Mouse (Mus musculus) gonadal fat pad, adult 2 months (tissue): ENCODE results near the gene Pcnx2. TPM values are rescaled to one million over a fixed set of nuclear protein-coding genes. Genes with fewer than 3 reads are reported as not detected.

ENCODE experiments used
- DNase-seq: peaks from one replicate; pipeline ENCODE4 v3.0.0-alpha.2; 2012; ENCODE audit warnings: low read depth
- polyA plus RNA-seq: library from polyadenylated mRNA; depleted of rRNA; stranded (reverse); fragments of >200 nt; gene quantifications from 2 replicates; pipeline ENCODE4 v1.2.3, GENCODE M21; 2012

Gene Pcnx2
- polyA plus RNA-seq, 1 experiment = 1.5 TPM

DNA sequence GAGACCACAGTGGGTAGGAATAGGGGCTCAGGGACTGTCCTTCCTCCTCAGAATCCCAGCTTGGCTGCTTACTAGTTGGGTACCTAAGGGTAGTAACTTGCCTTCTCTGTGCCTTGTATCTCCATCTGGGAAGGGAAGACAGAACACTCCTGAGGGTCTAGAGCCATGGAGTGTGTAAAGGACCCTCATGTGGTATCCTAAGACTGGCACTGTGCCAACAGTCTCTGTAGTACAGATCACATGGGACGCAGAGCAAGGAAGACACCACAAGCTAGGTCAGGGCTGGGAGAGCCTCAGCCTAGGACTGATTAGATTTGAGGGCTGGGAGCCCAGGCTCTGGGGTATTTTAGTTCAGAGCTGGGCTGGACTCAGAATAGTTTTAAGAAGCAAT is 141.0 kb downstream of the Pcnx2 start:
- DNase-seq = no peak

DNA sequence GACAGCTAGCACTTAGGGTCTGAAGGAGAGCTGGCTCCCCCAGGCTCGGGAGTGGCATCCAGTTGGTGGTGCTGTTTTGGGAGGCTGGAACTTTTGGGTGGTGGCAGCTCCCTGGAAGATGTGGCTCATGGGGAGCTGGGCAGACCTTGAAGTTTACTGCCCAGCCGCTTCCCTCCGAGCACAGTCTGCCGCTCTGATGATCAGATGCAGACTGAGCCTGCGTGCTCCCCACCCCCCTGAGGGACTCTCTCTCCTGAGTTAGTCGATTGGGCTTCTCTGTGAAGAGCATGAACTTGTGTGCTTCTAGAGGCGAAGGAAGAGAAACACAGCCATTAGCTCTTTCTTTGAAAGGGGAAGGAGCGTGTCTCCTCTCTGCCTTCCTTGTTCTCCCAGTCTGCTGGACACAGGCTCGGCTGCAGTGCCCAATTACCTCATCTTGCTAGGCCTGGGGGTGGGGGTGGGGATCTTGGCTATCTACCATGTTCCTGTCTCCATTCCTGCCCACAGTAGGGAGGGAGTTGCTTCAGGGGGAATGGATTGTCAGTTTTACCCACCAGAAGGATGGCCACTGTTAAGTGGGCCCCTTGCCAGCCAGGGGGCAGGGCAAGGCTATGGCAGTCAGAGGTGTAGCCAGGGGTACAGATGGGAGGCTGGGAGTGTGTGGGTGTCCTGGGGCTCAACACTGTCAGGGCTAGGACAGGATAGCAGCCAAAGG is 141.6 kb downstream of the Pcnx2 start:
- DNase-seq = no peak

DNA sequence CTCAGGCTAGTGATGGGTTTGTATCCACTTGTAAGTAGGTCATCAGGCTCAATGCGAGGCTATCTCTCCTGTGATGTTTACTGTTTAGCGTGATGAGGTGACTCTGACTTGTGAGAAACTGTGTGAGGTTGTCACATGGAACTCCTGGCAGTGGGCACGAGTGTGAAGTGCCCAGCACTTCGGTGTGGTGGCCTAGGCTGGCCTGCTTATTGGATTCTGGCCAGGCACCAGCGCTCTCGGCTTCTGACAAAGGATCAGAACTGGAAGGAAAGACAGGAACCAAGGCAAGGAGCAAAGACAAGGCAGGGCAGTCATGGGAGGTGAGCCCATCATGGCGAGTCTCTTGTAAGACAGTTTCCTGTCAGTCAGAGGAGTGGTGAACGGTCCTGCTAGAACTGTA is 142.2 kb downstream of the Pcnx2 start:
- DNase-seq = no peak

DNA sequence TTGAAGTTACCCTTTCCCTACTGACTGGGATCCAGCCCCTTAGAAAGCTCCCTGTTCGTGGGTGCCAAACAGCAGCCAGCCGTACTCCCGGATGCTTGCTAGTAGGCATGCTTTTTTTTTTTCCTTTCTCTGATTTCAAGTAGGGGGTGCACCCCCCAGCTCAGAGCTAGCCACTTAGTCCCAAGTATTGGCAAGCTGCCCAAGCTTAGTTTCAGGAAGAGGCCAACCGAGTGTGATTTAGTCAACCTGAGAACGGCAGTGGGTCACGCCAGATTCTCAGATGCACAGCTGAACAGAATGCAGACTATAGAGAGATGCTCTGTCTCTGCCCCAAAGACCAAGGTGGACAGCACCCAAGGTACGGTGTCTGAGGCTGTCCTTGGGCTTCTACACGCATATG is 147.3 kb downstream of the Pcnx2 start:
- DNase-seq = no peak

DNA sequence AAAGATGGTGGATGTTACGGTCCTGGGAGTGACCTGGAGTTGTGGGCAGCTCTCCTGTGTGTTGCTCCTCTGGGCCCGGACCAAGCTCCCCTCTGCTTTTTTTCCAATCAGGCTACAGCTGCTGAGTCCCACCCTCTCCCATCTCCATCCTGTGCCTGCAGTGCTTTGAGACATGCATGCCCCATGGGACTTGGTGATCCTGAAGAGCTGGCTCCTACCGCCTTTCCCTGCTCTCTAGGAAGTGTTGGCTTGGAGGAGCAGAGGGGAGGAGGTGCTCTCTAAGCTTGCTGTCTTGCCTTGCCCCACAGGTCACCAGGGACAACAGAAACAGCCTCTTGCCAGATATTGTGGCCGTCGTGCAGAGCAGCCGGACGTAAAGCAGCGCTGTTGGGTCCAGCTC is 150.7 kb downstream of the Pcnx2 start:
- DNase-seq = no peak

DNA sequence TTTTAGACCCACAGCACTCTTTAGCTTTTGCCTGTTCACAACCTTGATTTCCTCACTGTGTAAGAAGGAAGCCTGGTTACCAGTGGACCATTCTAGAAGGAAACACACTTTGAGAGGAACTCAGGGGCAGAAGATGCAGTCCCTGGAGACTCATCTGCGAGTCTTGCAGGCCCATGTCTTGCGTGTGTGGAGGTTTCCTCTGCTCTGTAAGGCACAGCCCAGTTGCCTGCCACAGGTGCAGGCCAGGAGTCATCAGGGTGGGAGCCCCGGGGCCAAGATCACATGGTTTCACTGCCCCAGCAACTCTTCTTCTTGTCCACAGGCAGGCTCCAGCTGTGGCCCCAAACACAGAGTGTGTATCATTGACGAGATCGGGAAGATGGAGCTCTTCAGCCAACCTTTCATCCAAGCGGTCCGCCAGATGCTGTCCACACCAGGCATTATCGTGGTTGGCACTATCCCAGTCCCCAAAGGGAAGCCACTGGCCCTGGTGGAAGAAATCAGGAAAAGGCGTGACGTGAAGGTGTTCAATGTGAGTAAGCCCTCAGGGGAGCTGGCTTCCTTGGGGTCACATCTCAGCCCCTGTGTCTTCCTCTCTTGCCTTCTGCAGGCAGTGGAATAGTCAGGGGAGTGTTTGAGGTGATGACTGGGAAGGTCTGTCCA is 153.1 kb downstream of the Pcnx2 start:
- no peak for DNase-seq

DNA sequence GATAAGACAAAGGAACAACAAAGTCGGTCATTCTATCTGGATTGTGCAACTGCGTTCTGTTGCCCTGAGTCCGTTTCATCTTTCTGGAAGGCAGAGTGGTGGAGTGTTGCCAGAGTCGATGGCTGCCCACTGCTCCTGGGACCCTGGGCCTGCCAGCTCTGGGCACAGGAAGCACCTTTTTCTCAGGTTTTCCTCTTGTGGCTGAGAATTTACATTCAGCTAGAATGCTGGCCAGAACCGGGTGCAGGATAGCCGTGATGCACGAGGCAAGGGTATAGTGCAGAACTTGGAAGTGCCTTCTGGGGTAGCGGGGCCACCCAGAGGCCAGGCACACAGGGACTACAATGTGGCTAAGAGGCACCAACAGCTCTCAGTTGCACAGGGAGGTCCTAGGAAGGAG is 155.7 kb downstream of the Pcnx2 start:
- DNase-seq = no peak

DNA sequence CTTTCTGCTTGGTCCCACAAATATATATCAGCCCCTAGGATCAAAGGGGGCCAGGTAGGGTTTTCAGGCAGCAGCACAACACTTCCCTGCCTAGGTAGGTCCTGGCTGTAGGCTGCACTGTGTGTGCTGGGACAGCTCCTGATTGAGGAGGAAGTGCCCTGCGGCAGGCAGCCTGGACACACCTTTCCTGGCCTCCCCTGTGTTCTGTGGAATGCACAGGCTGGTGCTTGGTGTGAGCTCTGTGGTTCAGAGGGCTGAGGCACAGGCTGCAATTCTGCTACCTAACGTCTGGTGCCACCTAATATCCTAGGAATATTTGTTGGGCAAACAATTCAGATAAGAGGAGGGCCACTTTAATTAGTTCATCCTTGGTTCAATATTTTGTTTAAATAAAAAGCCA is 156.3 kb downstream of the Pcnx2 start:
- no peak for DNase-seq

DNA sequence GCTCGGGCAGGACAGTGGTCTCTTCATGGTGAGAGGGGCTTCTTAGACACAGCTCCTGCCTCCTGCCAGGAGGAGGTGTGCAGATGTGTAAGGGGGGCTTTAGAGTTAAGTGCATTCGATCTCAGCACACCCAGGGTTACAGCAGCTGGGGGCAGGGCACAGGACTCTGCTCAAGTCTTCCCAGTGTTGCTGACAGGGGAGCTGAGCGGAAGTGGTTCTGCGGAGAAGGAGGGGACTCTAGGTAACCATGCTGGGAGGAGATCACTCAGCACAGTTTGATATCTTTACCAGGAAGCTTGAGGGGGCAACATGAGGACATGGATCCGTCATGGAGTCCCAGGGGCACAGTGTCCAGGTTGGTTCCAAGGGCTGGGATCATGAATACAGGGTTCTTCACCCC is 156.7 kb downstream of the Pcnx2 start:
- no peak for DNase-seq

DNA sequence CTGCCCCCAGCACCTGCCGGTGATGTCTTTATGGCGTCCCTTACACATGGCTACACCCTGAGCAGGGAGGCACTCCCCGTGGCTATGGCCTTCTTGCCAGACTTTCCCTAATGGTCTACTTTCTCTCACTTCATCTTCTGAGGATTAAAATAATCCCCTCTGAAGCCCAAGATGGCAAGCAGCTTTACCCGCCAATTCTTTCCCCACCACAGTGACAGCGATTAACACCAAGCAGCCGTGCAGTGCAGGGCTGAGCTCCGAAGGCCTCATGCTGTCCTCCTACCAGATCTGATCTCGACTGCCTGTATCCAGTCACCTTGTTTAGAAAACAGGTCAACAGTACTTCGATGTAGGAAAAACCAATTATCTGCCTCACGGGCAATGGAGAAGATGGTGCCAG is 157.5 kb downstream of the Pcnx2 start:
- DNase-seq = no peak

DNA sequence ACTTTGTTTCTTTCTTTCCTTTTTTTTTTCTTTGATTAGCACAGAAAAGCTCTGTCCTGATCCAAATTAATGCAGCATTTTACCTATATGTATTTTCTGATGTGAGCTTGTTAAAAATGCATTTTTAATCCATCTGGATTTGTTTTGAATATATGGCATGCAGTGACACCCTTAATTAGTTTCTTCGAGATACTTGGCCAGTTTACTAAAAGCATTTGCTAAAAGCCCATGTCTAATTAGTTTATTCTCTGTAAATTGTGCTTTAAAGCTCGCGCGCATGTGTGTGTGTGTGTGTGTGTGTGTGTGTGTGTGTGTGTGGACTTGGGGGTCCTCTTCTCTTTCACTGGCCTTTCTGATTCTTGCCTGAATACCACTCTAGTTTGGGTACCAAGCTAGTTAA is 159.2 kb downstream of the Pcnx2 start:
- no peak for DNase-seq

DNA sequence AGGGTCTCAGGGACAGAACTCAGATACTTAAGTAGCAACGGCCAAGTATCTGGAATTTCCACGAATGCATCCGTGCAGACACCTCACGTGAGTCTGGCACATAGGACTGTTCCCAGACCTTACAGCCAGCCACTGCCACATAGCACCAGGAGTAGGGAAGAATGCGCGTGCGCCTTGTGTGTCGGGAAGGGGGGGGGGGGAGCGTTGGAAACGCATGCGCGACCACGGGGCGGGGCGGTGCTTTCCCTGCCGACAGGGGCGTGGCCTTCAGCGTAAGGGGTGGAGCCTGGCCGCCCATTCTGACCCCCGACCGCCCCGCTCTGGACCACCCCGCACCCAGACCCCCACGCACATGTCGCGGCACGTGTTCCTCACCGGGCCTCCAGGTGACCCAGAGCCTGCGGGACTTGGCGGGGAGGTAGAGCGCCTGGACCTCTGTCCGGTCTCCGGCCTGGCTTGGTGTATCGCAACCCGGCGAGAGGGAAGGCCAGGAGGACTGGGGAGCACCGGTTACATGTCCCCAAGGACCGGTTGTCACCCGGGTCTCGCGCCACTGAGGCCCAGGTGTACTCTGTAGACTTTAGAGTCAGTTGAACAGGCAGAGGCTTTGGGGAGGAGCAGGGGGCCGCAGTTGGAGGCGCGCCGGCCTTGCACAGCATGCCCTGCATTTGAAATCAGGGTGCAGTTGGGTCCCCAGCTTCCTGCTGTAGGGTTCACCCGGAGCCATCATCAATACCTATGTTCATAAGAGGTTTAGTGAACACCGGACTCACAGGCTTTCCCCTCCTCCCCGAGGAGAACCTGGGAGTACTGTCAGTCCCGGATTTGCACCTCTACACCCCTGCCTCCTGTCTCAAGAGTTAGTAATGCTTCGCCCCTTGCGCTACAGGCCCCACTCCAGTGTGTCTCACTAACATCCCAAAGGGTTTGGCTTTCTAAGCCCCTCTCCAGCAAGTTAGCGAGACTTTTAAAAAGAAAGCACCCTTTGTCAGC is 163.9 kb downstream of the Pcnx2 start:
- no peak for DNase-seq

DNA sequence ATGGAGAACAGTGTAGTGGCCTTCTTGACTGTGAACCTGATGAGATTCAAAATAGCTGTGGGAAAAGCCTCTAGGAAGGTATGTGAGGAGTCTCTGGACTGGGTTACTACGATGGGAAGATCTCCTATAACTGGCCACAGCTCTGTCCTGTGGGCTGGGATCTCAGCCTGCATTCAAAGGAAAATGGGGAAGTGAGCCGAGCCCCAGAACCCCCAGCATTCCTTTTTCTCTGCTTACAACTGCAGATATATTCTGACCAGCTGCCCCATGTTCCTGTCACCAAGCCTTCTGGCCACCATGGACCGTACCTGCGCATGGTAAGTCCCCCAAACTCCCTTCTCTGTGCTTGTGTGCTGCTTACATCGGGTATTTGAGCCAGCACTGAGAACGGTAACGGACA is 168.4 kb downstream of the Pcnx2 start, which contains the start of gene Ntpcr:
Gene Ntpcr (plus strand): TSS at position 218 of the 400 bp plus-strand sequence.
- no peak for DNase-seq

DNA sequence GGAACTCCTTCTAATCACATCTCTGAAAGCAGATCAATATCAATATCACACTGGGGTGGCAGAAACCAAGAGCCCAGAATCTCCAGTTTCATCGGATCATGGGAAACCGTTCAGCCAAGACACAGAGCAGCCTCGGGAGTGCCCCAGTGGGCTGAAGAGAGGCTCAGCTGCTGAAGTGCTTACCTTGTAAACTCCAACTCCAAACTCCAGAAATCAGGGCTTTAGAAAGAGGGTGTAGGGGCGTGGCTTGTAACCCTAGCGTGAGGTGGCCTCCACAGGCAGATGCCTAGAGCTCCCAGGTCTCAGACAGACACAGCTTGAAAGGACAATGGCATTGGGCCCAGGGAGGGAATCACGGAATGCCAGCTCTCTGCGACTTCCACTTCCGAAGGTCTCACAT is 170.3 kb downstream of the Pcnx2 start:
- no peak for DNase-seq

DNA sequence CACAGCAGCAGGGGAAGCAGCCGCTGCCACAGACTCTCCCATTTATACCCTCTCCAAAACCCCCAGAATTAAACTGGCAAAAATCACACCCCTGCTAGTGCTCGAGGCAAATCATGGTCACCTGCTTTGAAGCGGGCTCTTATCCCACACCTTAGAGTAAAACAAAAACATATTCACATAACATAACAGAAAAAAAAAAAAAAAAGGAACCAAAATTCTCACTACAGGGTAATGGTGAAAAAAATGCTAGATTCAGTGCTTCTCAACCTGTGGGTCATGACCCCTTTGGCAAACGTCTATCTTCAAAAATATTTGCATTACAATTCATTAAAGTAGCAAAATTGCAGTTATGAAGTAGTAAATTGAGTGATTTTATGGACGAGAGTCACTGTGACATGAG is 171.1 kb downstream of the Pcnx2 start:
- DNase-seq = no peak

DNA sequence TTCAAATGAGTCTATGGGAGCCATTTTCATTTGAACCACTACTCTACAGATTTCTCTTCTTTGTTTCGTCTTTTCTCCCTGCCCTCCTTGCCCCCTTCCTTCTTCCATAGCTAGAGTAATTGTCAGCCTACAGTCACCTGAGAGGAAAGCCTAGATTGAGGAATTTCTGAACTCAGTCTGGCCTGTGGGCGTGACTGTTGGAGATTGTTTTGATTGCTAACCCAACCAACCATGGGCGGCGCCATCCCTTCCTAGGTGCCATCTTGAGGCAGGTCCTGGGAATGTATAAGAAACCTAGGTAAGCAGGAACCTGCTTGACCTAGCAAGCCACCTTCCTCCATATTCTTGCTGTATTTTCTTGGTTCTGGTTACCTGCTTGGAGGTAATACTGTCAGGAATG is 172.0 kb downstream of the Pcnx2 start:
- no peak for DNase-seq

DNA sequence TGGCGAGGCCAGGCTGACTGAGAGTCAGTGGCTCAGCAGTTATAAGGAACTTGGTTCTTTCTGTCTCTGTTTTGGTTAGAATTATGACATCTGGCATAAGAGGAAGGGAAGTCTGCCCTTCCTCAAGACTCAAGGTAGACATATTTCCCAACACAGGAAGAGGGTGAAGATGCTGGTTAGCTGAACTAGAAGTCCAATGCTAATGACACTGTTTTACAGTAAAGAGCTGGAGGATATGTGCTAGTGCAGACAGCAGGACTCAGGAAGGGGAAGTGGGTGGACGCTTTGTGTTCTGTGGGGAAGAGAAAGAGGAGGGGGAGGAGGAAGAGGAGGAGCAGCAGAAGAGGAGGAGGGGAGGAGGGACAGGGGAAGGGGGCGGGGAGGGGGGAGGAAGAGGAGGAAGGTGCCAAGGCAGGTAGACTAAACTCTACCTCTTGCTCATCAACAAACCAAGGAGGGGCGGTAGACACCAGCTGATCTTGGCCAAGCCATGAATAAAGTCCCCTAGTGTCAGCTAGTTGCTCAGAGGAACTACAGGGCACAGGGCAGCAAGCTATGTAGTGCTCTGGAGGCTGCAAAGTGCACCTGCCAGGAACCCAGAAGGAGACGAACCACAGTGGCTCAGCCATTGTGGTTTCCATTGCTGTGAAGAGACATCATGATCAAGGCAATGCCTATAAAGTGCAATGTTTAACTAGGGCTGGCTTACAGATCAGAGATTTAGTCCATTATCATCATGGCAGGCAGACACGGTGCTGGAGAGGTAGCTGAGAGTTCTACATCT is 172.9 kb downstream of the Pcnx2 start:
- DNase-seq = no peak

DNA sequence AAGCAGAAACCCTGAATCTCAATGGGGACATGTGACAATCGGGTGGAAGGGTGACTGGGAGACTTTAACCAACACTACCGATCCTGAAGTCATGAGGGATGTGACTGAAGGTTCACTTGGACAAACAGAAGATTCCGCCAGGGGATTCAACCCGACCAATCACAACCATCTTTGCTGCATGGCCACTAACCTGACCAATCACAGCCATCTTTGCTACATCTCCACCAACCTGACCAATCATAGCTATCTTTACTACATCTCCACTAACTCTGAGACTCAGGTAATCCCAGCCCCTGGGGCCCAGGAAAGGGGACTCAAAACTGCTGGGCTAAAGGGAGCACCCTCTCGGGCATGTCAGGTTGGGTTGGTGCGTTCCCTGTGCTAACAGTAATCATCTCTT is 174.7 kb downstream of the Pcnx2 start:
- no peak for DNase-seq

DNA sequence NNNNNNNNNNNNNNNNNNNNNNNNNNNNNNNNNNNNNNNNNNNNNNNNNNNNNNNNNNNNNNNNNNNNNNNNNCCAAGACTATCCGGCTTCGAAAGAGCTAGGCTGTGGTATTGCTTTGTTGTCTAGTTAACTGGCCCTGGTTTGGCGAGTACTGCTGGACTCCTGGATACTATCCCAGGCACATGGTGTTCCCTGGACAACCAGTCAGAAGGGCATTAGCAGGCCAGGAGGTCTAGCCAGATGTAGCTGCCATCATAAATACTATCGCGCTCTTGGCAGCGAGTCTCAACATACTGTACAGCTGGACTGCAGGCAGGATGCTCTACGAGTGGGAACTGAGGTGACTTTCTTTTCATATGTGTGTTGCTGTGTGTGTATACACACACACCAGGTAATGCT is 175.4 kb downstream of the Pcnx2 start:
- no peak for DNase-seq

DNA sequence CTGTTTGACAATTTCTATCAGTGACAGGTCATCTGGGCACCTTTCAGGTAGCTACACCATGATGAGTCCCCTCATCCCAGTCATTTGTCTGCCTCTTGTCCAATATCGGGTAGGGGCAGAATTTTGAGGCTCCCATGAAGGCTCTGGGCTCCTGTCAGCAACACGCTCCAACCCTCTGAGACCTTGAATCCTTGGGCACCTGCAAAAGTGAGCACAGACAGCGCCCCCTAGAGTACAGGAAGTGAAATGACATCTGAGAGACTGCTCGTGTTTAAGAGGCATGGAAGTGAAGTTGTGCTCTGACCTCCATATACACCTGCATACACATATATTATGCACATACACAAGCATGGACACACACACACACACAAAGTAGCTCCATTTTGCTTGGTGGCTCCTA is 179.2 kb downstream of the Pcnx2 start:
- no peak for DNase-seq

DNA sequence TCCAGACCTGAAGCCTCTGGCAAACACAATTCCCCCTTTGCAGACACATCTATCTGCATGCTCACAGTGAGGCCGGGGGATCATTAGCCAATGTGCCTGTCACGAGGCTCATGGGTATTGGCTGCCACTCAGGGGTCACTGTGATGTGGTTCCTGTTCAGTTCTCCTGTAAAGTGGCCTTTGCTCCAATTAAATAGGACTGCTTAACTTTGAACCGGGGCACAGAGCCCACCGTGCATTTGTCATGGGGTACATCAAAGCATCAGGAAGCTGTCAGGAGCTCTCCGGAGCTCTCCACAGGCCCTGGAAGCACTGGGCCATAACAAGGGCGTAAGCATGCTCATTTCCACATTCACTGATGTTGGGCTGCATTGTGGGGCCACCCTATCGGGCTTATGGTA is 181.5 kb downstream of the Pcnx2 start:
- DNase-seq = no peak

DNA sequence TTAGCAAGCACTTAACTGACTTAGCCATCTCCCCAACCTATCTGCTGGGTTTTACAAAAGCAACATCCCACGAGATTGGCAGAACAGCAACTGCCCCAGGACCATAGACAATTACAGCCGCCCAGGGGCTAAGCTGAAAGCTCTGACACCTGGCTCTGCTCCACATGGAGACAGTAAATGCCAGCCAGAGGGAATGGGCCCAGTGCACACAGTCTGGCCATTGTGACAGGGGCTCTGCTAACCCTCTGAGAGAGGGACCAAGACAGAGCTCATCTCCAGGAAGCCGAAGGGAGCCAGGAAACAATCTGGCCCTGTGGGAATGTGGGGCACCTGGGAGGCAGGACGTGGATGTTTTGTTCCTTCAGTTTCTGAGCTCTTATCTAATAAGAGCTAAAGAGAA is 181.9 kb downstream of the Pcnx2 start:
- DNase-seq = no peak
